Mouse (Mus musculus) myocyte (in vitro differentiated cells): Measurements from ENCODE around the gene Cacna1f.
A peak's percentile ranks its signal among the peaks of the same experiment; 100 is the strongest.

Experiments used
- CEBPB ChIP-seq: IDR thresholded peaks from 2 replicates; pipeline ENCODE4 v1.6.1; 2011; ENCODE audit warnings: mild to moderate bottlenecking, moderate library complexity; ENCODE audit not compliant: poor library complexity, insufficient read depth, severe bottlenecking
- E2F4 ChIP-seq: IDR thresholded peaks from one replicate; pipeline ENCODE4 v1.6.1; 2011; ENCODE audit warnings: mild to moderate bottlenecking, control low read depth, moderate library complexity; ENCODE audit not compliant: insufficient read depth
- MAX ChIP-seq: IDR thresholded peaks from one replicate; pipeline ENCODE4 v1.6.1; 2011; ENCODE audit warnings: low read depth, mild to moderate bottlenecking, control low read depth
- MYOD1 ChIP-seq, 3 experiments: IDR thresholded peaks; one replicate each; pipeline ENCODE4 v1.6.1; 2011; ENCODE audit warnings: control low read depth in 2 of 3, low read depth in 2 of 3, mild to moderate bottlenecking in 2 of 3, moderate library complexity in 1 of 3; ENCODE audit not compliant: insufficient read length in 2 of 3, control insufficient read depth in 1 of 3
- MYOG ChIP-seq, 3 experiments: IDR thresholded peaks; one replicate each; pipeline ENCODE4 v1.6.1; 2011; ENCODE audit warnings: control low read depth in 2 of 3, low read depth in 2 of 3, mild to moderate bottlenecking in 2 of 3; ENCODE audit not compliant: insufficient read length in 2 of 3, control insufficient read depth in 1 of 3, insufficient read depth in 1 of 3
- POLR2A ChIP-seq: IDR thresholded peaks from one replicate; pipeline ENCODE4 v1.6.1; 2011; ENCODE audit warnings: low read depth, mild to moderate bottlenecking, control low read depth, moderate library complexity; ENCODE audit not compliant: insufficient read length
- POLR2AphosphoS2 ChIP-seq: IDR thresholded peaks from one replicate; pipeline ENCODE4 v1.6.1; 2011; ENCODE audit warnings: low read depth, control low read depth; ENCODE audit not compliant: insufficient read length
- REST ChIP-seq: IDR thresholded peaks from one replicate; pipeline ENCODE4 v1.6.1; 2011; ENCODE audit warnings: mild to moderate bottlenecking, control low read depth, moderate library complexity; ENCODE audit not compliant: insufficient read depth, insufficient read length
- SRF ChIP-seq: IDR thresholded peaks from one replicate; pipeline ENCODE4 v1.6.1; 2011; ENCODE audit warnings: low read depth; ENCODE audit not compliant: control insufficient read depth, insufficient read length
- TCF12 ChIP-seq: IDR thresholded peaks from one replicate; pipeline ENCODE4 v1.6.1; 2011; ENCODE audit warnings: mild to moderate bottlenecking, control low read depth; ENCODE audit not compliant: poor library complexity, insufficient read depth, severe bottlenecking
- TCF3 ChIP-seq: IDR thresholded peaks from one replicate; pipeline ENCODE4 v1.6.1; 2011; ENCODE audit warnings: low read depth, control low read depth; ENCODE audit not compliant: insufficient read length
- USF1 ChIP-seq: IDR thresholded peaks from one replicate; pipeline ENCODE4 v1.6.1; 2011; ENCODE audit warnings: low read depth, mild to moderate bottlenecking, control low read depth, moderate library complexity

DNA sequence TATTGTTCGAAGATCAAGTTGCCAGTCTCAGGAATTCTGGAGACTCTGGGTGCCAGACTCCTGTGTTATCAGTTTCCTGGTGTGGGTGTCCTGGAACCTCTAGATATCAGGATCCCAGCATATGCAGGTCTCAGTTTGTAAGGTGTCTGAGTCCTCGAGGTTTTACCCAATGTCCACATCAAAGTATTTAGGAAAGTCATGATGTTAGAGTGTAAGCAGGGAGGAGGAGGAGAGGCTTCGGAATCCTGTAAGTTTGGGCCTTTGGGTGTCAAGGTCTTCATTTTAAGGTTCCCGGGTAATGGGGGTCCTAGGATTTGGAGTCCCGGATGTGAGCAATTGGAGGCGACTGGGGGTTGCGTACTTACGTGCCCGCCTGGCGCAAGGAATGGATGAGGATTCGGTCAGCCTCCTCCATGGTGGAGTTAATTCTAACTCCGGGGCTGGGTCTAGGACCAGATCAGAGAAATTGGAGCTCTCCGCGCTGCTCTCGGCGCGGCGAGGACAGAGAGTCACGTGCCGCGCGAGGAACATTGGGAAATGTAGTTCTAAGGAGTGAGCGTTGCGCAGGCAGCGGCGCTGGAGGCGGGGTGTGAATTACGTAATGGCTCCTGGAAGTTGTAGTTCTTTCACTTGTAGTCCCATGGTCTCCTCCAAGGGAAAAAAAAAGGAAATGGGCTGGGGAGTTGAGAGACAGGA lies 1.9 kb upstream of the Cacna1f start, which contains the start of gene Ccdc22:
- no peak for TF ChIP-seq POLR2A
- peak; percentile 99 for TF ChIP-seq USF1
- TF ChIP-seq MAX = no peak
- no peak for TF ChIP-seq E2F4
- TF ChIP-seq POLR2AphosphoS2 = no peak
- TF ChIP-seq TCF12 = no peak
- TF ChIP-seq TCF3 = no peak
- TF ChIP-seq CEBPB = peak; percentile 28; the same call in 1 of the 2 replicates
- TF ChIP-seq MYOD1 (IDR thresholded peaks at IDR 0.05; ENCODE audit: control insufficient read depth in 1 of 3, insufficient read length in 2 of 3, low read depth in 2 of 3) = no peak
- no peak for TF ChIP-seq REST
- TF ChIP-seq MYOG (IDR thresholded peaks at IDR 0.05; ENCODE audit: control insufficient read depth in 1 of 3, insufficient read depth in 1 of 3, insufficient read length in 2 of 3, low read depth in 2 of 3) = no peak
- no peak for TF ChIP-seq SRF
